Mouse (Mus musculus) ES-E14 (cell line): Measurements from ENCODE around the gene Havcr2.

Experiments used
- CHD2 ChIP-seq: IDR thresholded peaks from 2 replicates; pipeline ENCODE4 v1.6.1; 2014; ENCODE audit warnings: mild to moderate bottlenecking, low read depth, low read length, inconsistent platforms
- HCFC1 ChIP-seq: IDR thresholded peaks from 2 replicates; pipeline ENCODE4 v1.6.1; 2012; ENCODE audit warnings: low read length, inconsistent platforms, borderline replicate concordance; ENCODE audit not compliant: insufficient read depth
- MAFK ChIP-seq: IDR thresholded peaks from 2 replicates; pipeline ENCODE4 v1.6.1; 2014; ENCODE audit warnings: mild to moderate bottlenecking, low read depth, low read length, inconsistent platforms; ENCODE audit not compliant: insufficient read depth
- ZC3H11A ChIP-seq: IDR thresholded peaks from 2 replicates; pipeline ENCODE4 v1.6.1; 2012; ENCODE audit warnings: low read depth, mild to moderate bottlenecking, inconsistent platforms, low read length, borderline replicate concordance
- ZNF384 ChIP-seq: IDR thresholded peaks from 2 replicates; pipeline ENCODE4 v1.6.1; 2012; ENCODE audit warnings: low read depth, low read length, inconsistent platforms

GRCm38 (mm10) chr11:46480517-46480916, 25.8 kb downstream of the Havcr2 start:
- TF ChIP-seq MAFK (no peak), HCFC1 (no peak), ZNF384 (no peak), CHD2 (no peak), ZC3H11A (no peak)
